Mouse (Mus musculus) bone marrow, adult 2 months (tissue): ENCODE measurements around the gene Nccrp1. TPM values are rescaled to one million over a fixed set of nuclear protein-coding genes. Genes with fewer than 3 reads are reported as not detected.
"Not testable (repeated sequence)": the region's sequence is repeated elsewhere in the genome, so short reads cannot be mapped to it uniquely, and the experiment has no call there.

Source experiments
- H3K27ac ChIP-seq: fragments of 200-500 bp; 2 replicates; pipeline ENCODE4 v1.5.1; 2012; ENCODE audit warnings: low read depth, mild to moderate bottlenecking, control low read depth, inconsistent platforms, low read length; ENCODE audit not compliant: control insufficient read depth, poor library complexity, insufficient read depth
- H3K4me1 ChIP-seq: fragments of 200-500 bp; 2 replicates; pipeline ENCODE4 v1.6.1; 2011; ENCODE audit warnings: low read length; ENCODE audit not compliant: control insufficient read depth, insufficient read depth
- H3K4me3 ChIP-seq: fragments of 200-500 bp; replicated peaks from 2 replicates; pipeline ENCODE3; 2011; ENCODE audit warnings: mild to moderate bottlenecking, low read depth, low read length, control low read depth; ENCODE audit not compliant: control insufficient read depth
- CTCF ChIP-seq: fragments of 200-500 bp; IDR thresholded peaks from 2 replicates; pipeline ENCODE4 v1.5.1; 2011; ENCODE audit warnings: low read length, control low read depth; ENCODE audit not compliant: control insufficient read depth, insufficient read depth
- POLR2A ChIP-seq: fragments of 200-500 bp; IDR thresholded peaks from 2 replicates; pipeline ENCODE4 v1.6.1; 2011; ENCODE audit warnings: low read depth, mild to moderate bottlenecking, control low read depth, low read length, borderline replicate concordance; ENCODE audit not compliant: control insufficient read depth
- WGBS: fragments of 180-500 bp; shearing (Covaris S2); methylation state at CpG from one replicate; pipeline ENCODE4 v1.1.7; 2018; 5-methylcytosine and 5-hydroxymethylcytosine counted together
- polyA plus RNA-seq: library from polyadenylated mRNA; stranded (reverse); fragments of >200 nt; gene quantifications from 2 replicates; pipeline ENCODE4 v1.2.4, GENCODE M21; 2011; ENCODE audit warnings: low replicate concordance; ENCODE audit not compliant: missing spikeins, insufficient read depth, insufficient read length

The Nccrp1 gene
- polyA plus RNA-seq, 1 experiment = not detected

DNA sequence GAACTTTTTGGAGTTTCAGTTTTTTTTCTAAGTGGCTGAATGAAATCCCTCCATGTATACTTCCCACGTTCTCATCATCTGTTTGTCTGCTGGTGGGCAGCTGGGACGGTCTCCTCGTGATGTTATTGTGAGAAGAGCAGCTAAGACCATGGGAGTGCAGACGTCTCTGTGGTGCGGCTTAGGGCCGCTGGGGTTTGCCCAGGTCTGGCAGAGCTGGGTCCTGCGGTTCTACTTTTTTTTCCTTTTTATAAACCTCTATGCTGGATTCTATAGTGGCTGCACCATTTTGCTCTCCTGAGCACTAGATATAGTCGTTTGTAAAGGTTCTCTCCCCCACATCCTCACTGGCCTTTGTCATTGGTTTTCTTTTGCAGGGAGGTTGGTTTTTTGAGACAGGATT lies 35.6 kb downstream of the Nccrp1 start:
- TF ChIP-seq POLR2A (no peak), CTCF (no peak)
- Histone ChIP-seq H3K27ac (no peak overlapping the region), H3K4me1 (no peaks in the 10 kb centered on the region), H3K4me3 (no peak overlapping the region)
- WGBS = 66% methylated on average over 8 of the region's 8 CpGs

DNA sequence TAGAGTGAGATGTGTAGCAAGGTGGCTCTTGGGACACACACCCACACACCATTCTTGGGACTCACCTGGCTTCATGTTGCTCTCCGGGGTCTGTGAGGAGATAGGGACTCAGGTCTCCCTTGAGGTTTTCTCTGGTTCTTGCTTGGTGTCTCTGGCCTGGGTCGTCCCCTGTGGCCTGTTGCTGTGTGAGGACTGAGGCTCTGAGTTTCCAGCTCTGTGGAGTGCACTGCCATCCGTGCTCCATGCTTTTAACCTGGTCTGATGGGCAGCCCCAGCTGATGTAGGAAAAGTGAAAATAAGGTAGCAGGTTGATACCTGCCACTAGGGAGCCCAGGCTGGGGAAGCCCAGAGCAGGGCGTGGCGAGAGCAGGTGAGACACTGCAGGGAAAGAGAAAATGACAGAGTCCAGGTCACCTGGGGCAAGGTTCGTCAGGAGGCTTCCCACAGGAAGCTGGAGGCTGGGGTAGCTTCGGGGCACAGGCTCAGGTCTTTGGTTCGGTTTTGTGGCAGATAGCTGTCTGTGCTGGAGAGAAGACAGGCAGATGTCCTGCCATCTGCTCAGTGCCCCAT lies 36.6 kb downstream of the Nccrp1 start, which contains the start of gene Ifnl2:
Gene Ifnl2, minus strand, starts transcription at position 51 of the 570 bp plus-strand sequence.
- WGBS = 49% methylated on average over 8 of the region's 8 CpGs
- not testable (repeated sequence) for H3K4me1 ChIP-seq, H3K4me3 ChIP-seq, H3K27ac ChIP-seq

DNA sequence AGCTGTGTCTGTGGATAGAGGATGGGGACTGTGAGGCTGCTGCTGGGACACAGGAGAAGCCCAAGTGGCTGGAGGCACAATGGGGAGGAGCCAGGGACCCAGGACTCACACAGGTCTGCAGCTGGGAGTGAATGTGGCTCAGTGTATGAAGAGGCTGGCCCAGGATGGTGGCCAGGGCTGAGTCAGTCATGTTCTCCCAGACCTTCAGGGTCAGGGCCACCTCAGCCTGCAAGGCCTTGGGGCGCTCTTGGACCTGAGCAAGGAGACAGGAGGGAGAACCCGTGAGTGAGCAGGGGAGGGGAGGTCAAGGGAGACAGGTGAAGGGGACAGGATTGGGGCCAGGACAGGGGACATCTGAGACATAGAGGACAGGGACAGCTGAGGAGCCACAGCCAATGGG lies 37.9 kb downstream of the Nccrp1 start:
- WGBS = 65% methylated on average over 2 of the region's 2 CpGs
- not testable (repeated sequence) for H3K4me3 ChIP-seq, H3K27ac ChIP-seq, H3K4me1 ChIP-seq

- H3K4me3 ChIP-seq = no peak overlapping the region
- WGBS = 9% methylated on average over 5 of the region's 5 CpGs
- H3K4me1 ChIP-seq = no peaks in the 10 kb centered on the region
- no peak for TF ChIP-seq CTCF
- TF ChIP-seq POLR2A = no peak
- H3K27ac ChIP-seq = no peak overlapping the region
Observed at GRCm38 (mm10) chr7:28505585-28505984, 41.5 kb downstream of the Nccrp1 start.

- WGBS = 85% methylated on average over 11 of the region's 11 CpGs
- no peak overlapping the region for H3K27ac ChIP-seq
- H3K4me1 ChIP-seq = no peaks in the 10 kb centered on the region
- H3K4me3 ChIP-seq = no peak overlapping the region
- no peak for TF ChIP-seq CTCF
- TF ChIP-seq POLR2A = no peak
Observed at GRCm38 (mm10) chr7:28495426-28495825, 51.6 kb downstream of the Nccrp1 start.

Other genes starting within 250 kb of the Nccrp1 start
- gene Dll3, start 245.0 kb downstream of the Nccrp1 start, polyA plus RNA-seq = not detected in 2 replicates
- gene Timm50, start 235.2 kb downstream of the Nccrp1 start, polyA plus RNA-seq = 44.6 and 44.8 TPM in 2 replicates
- gene Supt5, start 208.5 kb downstream of the Nccrp1 start, polyA plus RNA-seq = 50.8 and 77.1 TPM in 2 replicates
- gene Rps16, start 196.6 kb downstream of the Nccrp1 start, polyA plus RNA-seq = 838 and 1,358 TPM in 2 replicates
- 15.6 and 26.3 TPM in 2 replicates for gene Plekhg2, start 174.7 kb downstream of the Nccrp1 start, polyA plus RNA-seq
- 25.5 and 53.7 TPM in 2 replicates for gene Zfp36, start 167.0 kb downstream of the Nccrp1 start, polyA plus RNA-seq
- gene Med29, start 154.5 kb downstream of the Nccrp1 start, polyA plus RNA-seq = 12.0 and 24.2 TPM in 2 replicates
- 136 and 209 TPM in 2 replicates for gene Paf1, start 154.3 kb downstream of the Nccrp1 start, polyA plus RNA-seq
- gene Gmfg, start 109.8 kb downstream of the Nccrp1 start, polyA plus RNA-seq = 158 and 354 TPM in 2 replicates
- gene Lrfn1, start 95.3 kb downstream of the Nccrp1 start, polyA plus RNA-seq = 2.6 TPM in 1 of 2 replicates, not detected in the other
- not detected in 2 replicates for gene Ifnl2, start 36.8 kb downstream of the Nccrp1 start, polyA plus RNA-seq
- not detected in 2 replicates for gene Ifnl3, start 24.4 kb downstream of the Nccrp1 start, polyA plus RNA-seq
- gene Sycn, start 6.4 kb downstream of the Nccrp1 start, polyA plus RNA-seq = not detected in 2 replicates
- gene Samd4b, start 50.9 kb upstream of the Nccrp1 start, polyA plus RNA-seq = 5.4 and 25.2 TPM in 2 replicates
- 6.1 and 13.6 TPM in 2 replicates for gene Pak4, start 50.9 kb upstream of the Nccrp1 start, polyA plus RNA-seq
- gene Acp7, start 84.1 kb upstream of the Nccrp1 start, polyA plus RNA-seq = not detected in 2 replicates
- gene Fbxo27, start 145.6 kb upstream of the Nccrp1 start, polyA plus RNA-seq = 1.5 TPM in 1 of 2 replicates, not detected in the other
- 1.4 and 3.3 TPM in 2 replicates for gene Fbxo17, start 169.6 kb upstream of the Nccrp1 start, polyA plus RNA-seq
- 46.5 and 85.1 TPM in 2 replicates for gene Mrps12, start 194.6 kb upstream of the Nccrp1 start, polyA plus RNA-seq
- 7.3 and 11.9 TPM in 2 replicates for gene Sars2, start 194.7 kb upstream of the Nccrp1 start, polyA plus RNA-seq
- not detected in 2 replicates for gene Ccer2, start 208.9 kb upstream of the Nccrp1 start, polyA plus RNA-seq
- 18.7 and 28.3 TPM in 2 replicates for gene Sirt2, start 219.5 kb upstream of the Nccrp1 start, polyA plus RNA-seq
- 7.9 and 12.1 TPM in 2 replicates for gene Nfkbib, start 220.3 kb upstream of the Nccrp1 start, polyA plus RNA-seq
- 29.1 and 94.3 TPM in 2 replicates for gene Rinl, start 241.7 kb upstream of the Nccrp1 start, polyA plus RNA-seq